Mouse (Mus musculus) gastrocnemius, postnatal 10 days (tissue): ENCODE measurements around the gene Fam117b. TPM values are rescaled to one million over a fixed set of nuclear protein-coding genes. Genes with fewer than 3 reads are reported as not detected.

Experiments used
- DNase-seq: peaks from one replicate; pipeline ENCODE4 v3.0.0; 2021; ENCODE audit warnings: mixed read lengths
- total RNA-seq, 2 experiments: library from RNA; stranded (reverse); gene quantifications; 2 replicates each; pipeline ENCODE4 v1.2.3; 2021

Fam117b gene
- total RNA-seq, 2 experiments from 2014 or later, result 7.9 to 8.8 TPM

DNA sequence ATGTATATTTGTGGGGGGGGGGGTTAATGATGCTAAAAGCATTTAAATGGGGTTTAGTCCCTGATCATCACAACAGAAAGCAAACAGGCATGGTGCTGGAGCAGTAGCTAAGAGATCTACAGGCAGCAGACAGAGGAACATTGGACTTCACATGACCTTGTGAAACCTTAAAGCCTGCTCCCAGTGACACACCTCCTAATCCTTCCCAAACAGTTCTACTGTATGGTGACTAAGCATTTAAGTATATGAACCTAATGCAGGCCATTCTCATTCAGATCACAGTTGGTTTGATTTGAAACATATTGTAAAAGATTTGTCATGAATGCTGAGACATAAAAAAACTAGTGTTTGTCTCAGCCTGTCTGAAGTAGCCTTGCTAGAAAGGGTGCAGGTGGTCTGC, 73.8 kb downstream of the Fam117b start:
- DNase-seq, result no peak

GRCm38 (mm10) chr1:59987399-59988040, 74.7 kb downstream of the Fam117b start:
- no peak for DNase-seq

DNA sequence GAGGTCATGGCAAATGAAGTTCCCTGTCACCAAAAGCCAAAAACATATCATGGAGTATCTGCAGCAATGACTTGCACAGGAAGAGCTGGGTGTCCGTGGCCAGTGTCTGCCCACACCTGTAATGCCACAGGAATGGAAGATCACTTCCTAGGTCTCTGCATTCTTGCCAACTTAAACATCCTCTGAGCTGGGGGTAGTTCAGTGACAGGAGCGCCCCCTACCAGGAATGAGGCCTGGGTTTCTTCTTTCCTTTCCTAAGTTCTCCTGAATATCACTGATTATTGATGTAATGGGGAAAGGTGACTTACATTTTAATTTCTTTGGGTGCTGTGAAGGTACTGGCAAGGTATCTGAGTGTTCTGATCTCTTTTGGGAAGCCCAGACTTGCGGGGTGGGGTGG, 82.8 kb downstream of the Fam117b start:
- no peak for DNase-seq

DNA sequence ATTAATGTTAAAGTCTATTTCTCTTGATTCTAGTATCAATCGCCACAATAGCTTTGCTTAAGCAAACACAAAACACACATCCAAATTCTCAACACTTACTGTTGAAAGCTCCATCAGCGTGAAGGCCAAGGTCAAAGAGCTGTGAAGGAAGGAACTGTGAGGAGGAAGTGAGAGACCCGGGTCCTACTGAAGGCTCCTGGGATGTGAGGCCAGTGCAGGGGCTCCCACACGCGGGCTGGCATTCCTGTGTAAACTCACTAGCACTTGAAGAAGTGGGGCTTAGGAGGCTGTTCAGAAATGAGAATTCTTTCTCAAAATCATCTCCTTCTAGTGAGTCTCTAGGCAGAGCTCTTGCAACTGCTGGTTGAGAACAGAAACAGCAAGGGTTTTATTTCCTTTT, 84.5 kb downstream of the Fam117b start:
- DNase-seq, result no peak

- DNase-seq, result no peak
Measured at GRCm38 (mm10) chr1:60000319-60000718, 87.5 kb downstream of the Fam117b start.

DNA sequence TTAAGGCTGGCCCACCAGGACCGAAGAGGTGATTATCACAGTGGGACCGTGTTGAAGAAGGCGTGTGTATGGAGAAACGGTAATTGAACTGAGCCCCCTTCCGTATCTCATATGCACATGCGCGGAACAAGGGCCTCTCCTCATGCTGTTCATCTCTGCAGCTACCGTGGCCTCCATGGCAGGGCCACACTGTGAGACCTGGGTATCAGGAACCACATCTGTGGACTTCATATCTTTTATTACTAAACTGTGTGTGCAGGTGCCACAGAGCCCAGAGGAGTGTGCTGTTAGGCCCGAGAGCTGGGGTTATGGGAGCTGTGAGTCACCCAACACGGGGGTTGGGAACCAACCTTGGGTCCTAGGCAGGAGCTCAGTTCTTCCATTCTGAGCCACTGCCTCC, 94.5 kb downstream of the Fam117b start:
- DNase-seq, result no peak

DNA sequence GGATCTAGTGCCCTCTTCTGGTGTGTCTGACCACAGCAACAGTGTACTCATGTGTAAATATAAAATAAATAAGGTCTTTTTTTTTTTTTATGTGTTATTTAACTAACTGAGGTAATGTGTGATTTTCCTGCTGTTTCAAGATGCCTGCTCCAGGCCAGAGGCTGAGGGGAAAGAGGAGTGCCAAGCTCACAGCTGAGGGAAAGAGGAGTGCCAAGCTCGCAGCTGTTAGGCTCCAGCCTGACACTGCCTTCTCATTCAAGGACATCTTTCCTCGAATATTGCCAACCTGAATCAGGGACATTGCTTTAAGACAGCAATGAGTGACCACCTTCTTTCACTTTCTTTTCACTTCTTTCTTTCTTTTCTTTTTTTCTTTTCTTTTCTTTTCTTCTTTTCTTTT, 95.9 kb downstream of the Fam117b start:
- peak; percentile 24 for DNase-seq

- DNase-seq, result no peak
Measured at GRCm38 (mm10) chr1:60013779-60014178, 101.0 kb downstream of the Fam117b start.

DNA sequence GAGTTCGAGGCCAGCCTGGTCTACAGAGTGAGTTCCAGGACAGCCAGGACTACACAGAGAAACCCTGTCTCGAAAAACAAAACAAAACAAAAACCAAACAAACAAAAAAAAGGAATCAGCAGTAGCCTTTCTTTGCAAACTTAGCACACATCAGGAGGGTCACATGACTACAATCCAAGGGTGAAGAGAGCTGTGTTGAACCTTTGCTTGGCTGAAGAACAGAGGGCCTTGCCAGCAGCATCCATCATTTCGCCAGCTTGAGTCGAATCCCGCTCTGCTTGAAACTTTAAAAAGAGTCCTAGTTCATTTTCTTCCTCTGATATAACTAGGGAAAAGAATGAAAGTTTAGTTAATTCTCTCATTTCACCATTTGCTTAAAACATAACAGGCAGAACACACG, 102.7 kb downstream of the Fam117b start:
- no peak for DNase-seq

- DNase-seq, result no peak
Measured at GRCm38 (mm10) chr1:60016136-60016611, 103.4 kb downstream of the Fam117b start.

GRCm38 (mm10) chr1:60017031-60017469, 104.2 kb downstream of the Fam117b start:
- no peak for DNase-seq

Other genes starting within 250 kb of the Fam117b start
- gene Sumo1, start 242.2 kb upstream of the Fam117b start, total RNA-seq, result 10 to 100 TPM; 75.1 to 75.6 TPM
- gene Nop58, start 228.0 kb upstream of the Fam117b start, total RNA-seq, result 10 to 100 TPM; 47.8 to 59.8 TPM
- 10 to 100 TPM; 36.4 to 41.5 TPM for gene Bmpr2, start 149.6 kb upstream of the Fam117b start, total RNA-seq
- under 1 TPM; 0.35 to 0.72 TPM for gene Ica1l, start 130.2 kb downstream of the Fam117b start, total RNA-seq
- 10 to 100 TPM in 1 of 2 experiments, 1 to 10 TPM in 1; 7.7 to 11.6 TPM for gene Carf, start 185.2 kb downstream of the Fam117b start, total RNA-seq
- 10 to 100 TPM; 13.4 to 14.2 TPM for gene Wdr12, start 185.6 kb downstream of the Fam117b start, total RNA-seq